Mouse (Mus musculus): ENCODE measurements around the gene Rsph3a.

DNA sequence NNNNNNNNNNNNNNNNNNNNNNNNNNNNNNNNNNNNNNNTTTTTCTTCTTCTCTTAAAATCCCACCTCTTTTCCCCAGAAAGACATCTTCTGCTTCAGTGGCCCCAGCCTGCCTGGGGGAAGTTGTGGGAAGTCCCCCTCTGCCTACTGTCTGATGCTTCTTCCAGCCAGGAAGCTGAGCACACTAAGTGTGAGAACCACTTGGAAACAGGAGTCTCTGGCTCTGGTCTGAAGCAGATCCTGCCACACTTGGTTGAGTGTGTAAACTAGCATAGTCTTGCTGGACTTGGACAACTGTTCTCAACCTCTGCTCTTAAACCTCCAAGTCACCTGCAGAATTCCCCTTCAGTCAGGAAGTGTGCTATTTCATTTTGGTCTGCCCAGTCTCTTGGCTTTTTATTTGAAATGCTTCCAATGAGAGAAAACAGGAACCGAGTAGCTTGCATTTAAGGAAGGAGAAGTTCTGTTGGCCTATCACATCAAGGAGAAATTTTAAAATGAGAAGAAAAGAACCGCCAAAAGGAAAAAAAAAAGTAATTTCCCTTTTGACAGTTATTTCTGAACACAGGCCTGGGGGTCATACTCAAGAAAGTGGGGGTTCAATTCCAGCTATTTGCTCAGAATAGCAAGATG is 30.7 kb upstream of the Rsph3a start:
- TF ChIP-seq EP300 (optimal IDR thresholded peaks at IDR 0.05) (no peak), CTCF (IDR thresholded peaks at IDR 0.05; ENCODE audit: low read depth) (no peak)

All from stomach, postnatal 0 days (tissue).